Mouse (Mus musculus): ENCODE measurements around the gene Gpd2. TPM values are rescaled to one million over a fixed set of nuclear protein-coding genes. Genes with fewer than 3 reads are reported as not detected.

Gpd2 gene
- polyA plus RNA-seq, 1 experiment = 4.8 TPM

GRCm38 (mm10) chr2:57255836-57256235 is 18.4 kb downstream of the Gpd2 start:
- H3K27ac ChIP-seq (ENCODE audit: insufficient read depth, low read length) = no peak overlapping the region
- H3K36me3 ChIP-seq (ENCODE audit: control insufficient read depth, insufficient read depth, low read length) = no peaks in the 10 kb centered on the region
- H3K4me1 ChIP-seq (ENCODE audit: control insufficient read depth, insufficient read depth, insufficient read length) = peaks cover 2% of the 10 kb centered on the region; the same call in 1 of the 2 replicates
- no peak overlapping the region for H3K4me3 ChIP-seq (ENCODE audit: extremely low read depth, insufficient read depth, insufficient read length)
- no peaks in the 10 kb centered on the region for H3K27me3 ChIP-seq (ENCODE audit: control insufficient read depth, insufficient read depth, low read length)
- WGBS = 73% methylated on average over 3 of the region's 3 CpGs
- no peak for DNase-seq (ENCODE audit: low read depth in 1 of 2, low spot score in 2 of 2)
- no peak for TF ChIP-seq CTCF (IDR thresholded peaks at IDR 0.05; ENCODE audit: extremely low read depth, insufficient read depth, insufficient read length, insufficient replicate concordance)
- TF ChIP-seq POLR2A (IDR thresholded peaks at IDR 0.05; ENCODE audit: low read depth, low read length) = no peak

DNA sequence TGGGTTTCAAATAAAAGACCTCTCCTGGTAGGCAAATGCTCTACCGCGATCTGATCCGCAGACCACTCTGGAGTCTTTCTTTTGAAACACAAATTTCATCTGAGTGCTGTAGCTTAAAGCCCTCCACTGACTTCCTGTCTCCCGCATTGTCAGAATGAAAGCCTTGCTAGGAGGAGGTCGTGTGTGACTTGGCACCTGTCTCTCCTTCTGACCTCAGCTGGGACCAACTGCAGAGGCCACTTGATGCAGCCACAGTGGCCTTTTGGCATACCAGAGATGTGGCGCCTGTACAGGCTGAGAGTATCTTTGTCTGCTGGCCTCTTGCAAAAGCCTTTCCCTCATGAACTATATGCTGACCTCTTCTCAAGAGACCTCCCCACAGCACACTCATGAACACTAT is 19.0 kb downstream of the Gpd2 start:
- no peak for DNase-seq (ENCODE audit: low read depth in 1 of 2, low spot score in 2 of 2)
- TF ChIP-seq POLR2A (IDR thresholded peaks at IDR 0.05; ENCODE audit: low read depth, low read length) (no peak), CTCF (IDR thresholded peaks at IDR 0.05; ENCODE audit: extremely low read depth, insufficient read depth, insufficient read length, insufficient replicate concordance) (no peak)
- H3K4me1 ChIP-seq (ENCODE audit: control insufficient read depth, insufficient read depth, insufficient read length) = peaks cover 2% of the 10 kb centered on the region; the same call in 1 of the 2 replicates
- no peak overlapping the region for H3K27ac ChIP-seq (ENCODE audit: insufficient read depth, low read length)
- no peak overlapping the region for H3K4me3 ChIP-seq (ENCODE audit: extremely low read depth, insufficient read depth, insufficient read length)
- H3K36me3 ChIP-seq (ENCODE audit: control insufficient read depth, insufficient read depth, low read length) = no peaks in the 10 kb centered on the region
- H3K27me3 ChIP-seq (ENCODE audit: control insufficient read depth, insufficient read depth, low read length) = no peaks in the 10 kb centered on the region
- WGBS = 58% methylated on average over 6 of the region's 6 CpGs

DNA sequence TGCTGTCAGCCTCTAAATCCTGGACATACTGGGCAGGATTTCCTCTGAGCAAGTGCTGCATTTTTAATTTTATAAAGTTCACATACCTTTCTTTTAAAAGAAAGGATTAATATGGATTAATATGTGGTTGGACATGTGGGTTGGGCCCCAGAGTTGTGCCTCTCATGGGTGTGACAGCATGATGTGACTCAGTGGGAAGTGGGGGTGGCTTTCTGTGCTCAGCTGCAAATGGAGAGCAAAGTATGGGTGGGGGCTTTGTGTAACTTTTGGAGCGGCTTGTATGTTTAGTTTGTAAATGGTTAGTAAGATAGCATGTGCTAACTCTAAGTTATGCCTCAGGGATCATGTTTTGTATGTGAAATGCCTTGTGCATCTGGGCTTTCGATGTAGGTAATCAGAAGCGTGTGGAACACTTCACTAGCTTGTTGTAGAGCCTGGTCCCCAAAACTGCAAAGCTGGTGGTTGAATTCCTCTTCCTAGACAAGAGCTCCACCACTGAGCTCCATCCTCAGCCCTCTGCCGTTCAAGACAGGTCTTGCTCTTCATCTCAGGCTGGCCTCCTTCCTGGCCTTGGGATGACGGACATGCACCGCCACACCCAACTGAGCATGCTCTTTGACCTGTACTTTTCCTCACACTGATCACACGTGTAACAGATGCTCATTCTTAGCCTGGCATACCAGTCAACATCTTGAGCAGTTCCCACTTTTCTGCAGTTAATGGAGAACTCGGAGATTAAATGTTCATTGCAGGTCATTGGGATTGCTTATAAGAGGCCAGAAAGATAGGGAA is 24.0 kb downstream of the Gpd2 start:
- TF ChIP-seq POLR2A (IDR thresholded peaks at IDR 0.05; ENCODE audit: low read depth, low read length) = no peak
- no peak for TF ChIP-seq CTCF (IDR thresholded peaks at IDR 0.05; ENCODE audit: extremely low read depth, insufficient read depth, insufficient read length, insufficient replicate concordance)
- H3K27ac ChIP-seq (ENCODE audit: insufficient read depth, low read length) = no peak overlapping the region
- H3K4me1 ChIP-seq (ENCODE audit: control insufficient read depth, insufficient read depth, insufficient read length) = no peaks in the 10 kb centered on the region; the same call in 1 of the 2 replicates
- no peaks in the 10 kb centered on the region for H3K36me3 ChIP-seq (ENCODE audit: control insufficient read depth, insufficient read depth, low read length)
- WGBS = 93% methylated on average over 8 of the region's 8 CpGs
- no peaks in the 10 kb centered on the region for H3K27me3 ChIP-seq (ENCODE audit: control insufficient read depth, insufficient read depth, low read length)
- no peak for DNase-seq (ENCODE audit: low read depth in 1 of 2, low spot score in 2 of 2)
- no peak overlapping the region for H3K4me3 ChIP-seq (ENCODE audit: extremely low read depth, insufficient read depth, insufficient read length)

DNA sequence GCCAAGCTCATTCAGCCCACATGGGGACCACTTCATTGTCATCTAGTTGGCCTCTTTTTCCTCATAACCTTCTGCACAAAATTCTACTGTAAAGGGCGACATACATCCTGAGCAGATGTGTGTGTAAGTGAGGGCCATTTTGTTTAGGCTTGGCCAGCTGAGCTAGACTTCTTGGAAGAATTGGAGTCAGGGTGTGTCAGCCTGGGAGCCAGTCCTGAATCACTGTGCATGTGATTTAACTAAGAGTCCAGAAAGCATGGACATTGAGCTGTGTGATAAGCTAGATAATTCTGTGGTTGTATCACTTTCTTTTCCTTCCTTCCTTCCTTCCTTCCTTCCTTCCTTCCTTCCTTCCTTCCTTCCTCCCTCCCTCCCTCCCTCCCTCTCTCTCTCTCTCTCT is 26.0 kb downstream of the Gpd2 start:
- DNase-seq (ENCODE audit: low read depth in 1 of 2, low spot score in 2 of 2) = no peak
- Histone ChIP-seq H3K27ac (ENCODE audit: insufficient read depth, low read length) (no peak overlapping the region), H3K4me1 (ENCODE audit: control insufficient read depth, insufficient read depth, insufficient read length) (no peaks in the 10 kb centered on the region; the same call in 1 of the 2 replicates), H3K27me3 (ENCODE audit: control insufficient read depth, insufficient read depth, low read length) (no peaks in the 10 kb centered on the region), H3K36me3 (ENCODE audit: control insufficient read depth, insufficient read depth, low read length) (peaks cover 2% of the 10 kb centered on the region; the same call in 1 of the 2 replicates), H3K4me3 (ENCODE audit: extremely low read depth, insufficient read depth, insufficient read length) (no peak overlapping the region)
- WGBS = 92% methylated on average over 1 of the region's 1 CpGs
- no peak for TF ChIP-seq POLR2A (IDR thresholded peaks at IDR 0.05; ENCODE audit: low read depth, low read length)
- TF ChIP-seq CTCF (IDR thresholded peaks at IDR 0.05; ENCODE audit: extremely low read depth, insufficient read depth, insufficient read length, insufficient replicate concordance) = no peak

DNA sequence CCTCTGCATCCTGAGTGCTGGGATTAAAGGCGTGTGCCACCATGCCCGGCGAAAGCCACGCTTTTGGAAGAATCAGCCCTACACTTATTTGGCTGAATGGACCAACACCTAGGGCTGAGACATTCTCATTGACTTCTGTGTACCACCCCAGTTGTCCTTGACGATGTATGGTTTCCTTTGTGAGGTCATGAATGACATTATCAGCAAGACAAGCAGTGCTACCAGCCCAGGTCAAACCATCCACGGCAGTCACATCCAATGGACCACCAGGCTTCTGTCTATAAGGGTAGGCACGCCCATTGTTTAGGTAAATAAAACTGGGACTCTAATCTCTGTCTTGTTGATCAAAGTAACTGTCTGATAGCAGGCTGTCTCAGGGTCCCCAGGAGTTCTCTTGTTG is 27.5 kb downstream of the Gpd2 start:
- TF ChIP-seq CTCF (IDR thresholded peaks at IDR 0.05; ENCODE audit: extremely low read depth, insufficient read depth, insufficient read length, insufficient replicate concordance) (no peak), POLR2A (IDR thresholded peaks at IDR 0.05; ENCODE audit: low read depth, low read length) (no peak)
- no peaks in the 10 kb centered on the region for H3K27me3 ChIP-seq (ENCODE audit: control insufficient read depth, insufficient read depth, low read length)
- WGBS = 90% methylated on average over 7 of the region's 7 CpGs
- H3K36me3 ChIP-seq (ENCODE audit: control insufficient read depth, insufficient read depth, low read length) = peaks cover 5% of the 10 kb centered on the region; the same call in 1 of the 2 replicates
- no peak overlapping the region for H3K4me3 ChIP-seq (ENCODE audit: extremely low read depth, insufficient read depth, insufficient read length)
- DNase-seq (ENCODE audit: low read depth in 1 of 2, low spot score in 2 of 2) = no peak
- no peaks in the 10 kb centered on the region; the same call in 1 of the 2 replicates for H3K4me1 ChIP-seq (ENCODE audit: control insufficient read depth, insufficient read depth, insufficient read length)
- H3K27ac ChIP-seq (ENCODE audit: insufficient read depth, low read length) = no peak overlapping the region

DNA sequence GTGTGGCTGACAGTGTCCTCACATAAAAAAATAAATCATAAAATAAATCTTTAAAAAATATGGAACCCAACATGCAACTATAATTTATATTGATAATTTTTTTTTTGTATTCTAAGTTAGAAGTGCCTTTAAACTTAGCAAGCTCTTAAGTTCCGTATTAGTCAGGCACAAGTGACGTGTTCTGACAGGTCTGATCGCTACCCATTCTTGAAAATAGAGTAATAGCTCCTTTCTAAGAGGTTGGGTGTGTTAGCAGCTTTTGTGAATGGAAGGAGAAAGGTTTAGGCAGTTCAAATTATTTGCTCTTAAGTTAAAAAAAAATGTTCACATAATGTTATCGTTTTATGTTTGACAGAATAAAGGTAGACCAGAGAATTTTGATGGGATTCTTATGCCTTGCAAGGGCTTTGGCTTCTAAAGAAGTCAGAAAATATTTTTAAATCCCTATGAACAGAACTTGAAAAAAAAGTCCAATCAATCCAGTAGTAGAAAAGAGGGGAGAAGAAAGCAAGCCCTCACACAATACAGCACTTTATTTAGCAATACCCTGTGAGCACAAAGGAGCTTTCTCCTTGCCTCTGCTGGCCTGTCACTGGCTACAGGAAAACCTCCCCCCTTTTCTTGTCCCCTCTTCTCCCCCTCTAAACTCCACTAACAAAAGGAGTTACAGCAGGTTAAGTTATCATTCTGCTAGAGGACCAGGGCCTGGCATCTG is 29.4 kb downstream of the Gpd2 start:
- H3K27ac ChIP-seq (ENCODE audit: insufficient read depth, low read length) = no peak overlapping the region
- H3K36me3 ChIP-seq (ENCODE audit: control insufficient read depth, insufficient read depth, low read length) = peaks cover 6% of the 10 kb centered on the region; the same call in 1 of the 2 replicates
- DNase-seq (ENCODE audit: low read depth in 1 of 2, low spot score in 2 of 2) = no peak
- TF ChIP-seq POLR2A (IDR thresholded peaks at IDR 0.05; ENCODE audit: low read depth, low read length) (no peak), CTCF (IDR thresholded peaks at IDR 0.05; ENCODE audit: extremely low read depth, insufficient read depth, insufficient read length, insufficient replicate concordance) (no peak)
- H3K27me3 ChIP-seq (ENCODE audit: control insufficient read depth, insufficient read depth, low read length) = no peaks in the 10 kb centered on the region
- no peak overlapping the region for H3K4me3 ChIP-seq (ENCODE audit: extremely low read depth, insufficient read depth, insufficient read length)
- 93% methylated on average over 4 of the region's 4 CpGs for WGBS
- no peaks in the 10 kb centered on the region; the same call in 1 of the 2 replicates for H3K4me1 ChIP-seq (ENCODE audit: control insufficient read depth, insufficient read depth, insufficient read length)
